Mouse (Mus musculus) left cerebral cortex, adult 8-10 months (tissue): ENCODE data around the gene Olfr630. TPM values are rescaled to one million over a fixed set of nuclear protein-coding genes. Genes with fewer than 3 reads are reported as not detected.
"Not testable (repeated sequence)": the region's sequence is repeated elsewhere in the genome, so short reads cannot be mapped to it uniquely, and the experiment has no call there.

Experiments
- DNase-seq, 2 experiments: peaks; one replicate each; pipeline ENCODE4 v3.0.0; 2022; ENCODE audit warnings: low spot score in 2 of 2
- total RNA-seq, 4 experiments: library from RNA; stranded (reverse); gene quantifications; 2 replicates each; pipeline ENCODE4 v1.2.4; 2022

The Olfr630 gene
- total RNA-seq, result not detected

DNA sequence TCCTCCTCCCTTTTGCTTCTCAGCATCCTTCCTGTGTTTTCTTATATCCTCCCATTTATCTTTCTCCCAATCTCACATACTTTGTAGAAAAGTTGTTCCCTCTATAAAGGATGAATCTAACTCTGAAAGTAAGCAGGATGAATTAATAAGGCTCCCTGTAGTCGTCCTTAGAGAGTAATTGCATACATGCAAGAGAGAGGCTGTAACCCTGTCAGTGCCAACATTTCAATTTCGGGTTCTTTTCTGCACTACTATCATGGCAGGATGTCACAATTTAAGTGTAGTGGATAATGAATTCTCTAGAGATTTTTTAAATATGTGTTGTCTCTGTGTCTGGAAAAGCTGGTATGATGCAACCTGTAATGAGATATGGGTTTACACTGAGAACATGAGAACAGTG is at the start of gene Olfr630:
Olfr630 (minus strand) TSS at position 101 of the 400 bp plus-strand sequence.
- DNase-seq, result no peak

- peak in 1 of 2 experiments; percentile 5 for DNase-seq
These were observed 49.7 kb upstream of the Olfr630 start for GRCm38 (mm10) chr7:103806856-103807255.

- no peak for DNase-seq
These were observed 35.7 kb upstream of the Olfr630 start for GRCm38 (mm10) chr7:103792669-103793388.

GRCm38 (mm10) chr7:103791721-103792120 is 34.6 kb upstream of the Olfr630 start, which contains the start of gene Olfr67:
Gene Olfr67 (minus strand): TSS chr7:103791821.
- no peak for DNase-seq

DNA sequence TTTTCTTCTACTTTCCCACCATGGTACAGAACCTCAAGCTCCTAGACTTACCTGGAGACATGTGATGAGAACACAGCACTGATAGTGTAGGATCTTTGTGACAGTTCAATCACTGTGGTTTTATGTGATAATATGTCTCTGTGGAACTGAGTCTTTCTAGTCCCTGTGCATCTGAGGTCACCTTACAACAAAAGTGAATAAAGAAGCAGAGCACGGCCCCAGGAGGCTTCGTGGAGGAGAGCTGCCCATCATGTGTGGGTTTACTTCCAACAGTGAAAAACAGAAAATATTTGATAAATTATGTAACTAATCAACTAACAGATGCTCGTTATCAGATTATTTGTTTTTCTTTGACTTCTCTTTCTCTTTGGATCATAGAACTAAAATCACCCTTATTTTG is 22.5 kb upstream of the Olfr630 start, which contains the start of gene Olfr68:
Olfr68 (minus strand) TSS at position 101 of the 400 bp plus-strand sequence.
- DNase-seq, result no peak

DNA sequence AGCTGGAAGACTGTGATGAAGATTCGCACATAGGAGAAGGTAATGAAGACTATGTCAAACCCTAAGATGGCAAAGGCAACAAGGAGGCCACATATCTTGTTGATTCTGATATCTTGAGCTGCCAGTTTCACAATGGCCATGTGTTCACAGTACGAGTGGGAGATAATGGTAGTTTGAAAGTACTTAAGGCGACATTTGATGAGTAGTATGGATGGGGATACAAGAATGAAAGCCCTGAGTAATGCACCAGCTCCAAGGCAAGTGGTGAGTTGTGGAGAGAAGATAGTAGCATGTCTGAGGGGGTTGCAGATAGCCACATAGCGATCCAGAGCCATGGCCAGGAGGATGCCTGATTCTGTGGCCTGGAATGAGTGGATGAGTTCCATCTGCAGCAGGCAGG is 20.5 kb upstream of the Olfr630 start:
- DNase-seq, result not testable (repeated sequence)

DNA sequence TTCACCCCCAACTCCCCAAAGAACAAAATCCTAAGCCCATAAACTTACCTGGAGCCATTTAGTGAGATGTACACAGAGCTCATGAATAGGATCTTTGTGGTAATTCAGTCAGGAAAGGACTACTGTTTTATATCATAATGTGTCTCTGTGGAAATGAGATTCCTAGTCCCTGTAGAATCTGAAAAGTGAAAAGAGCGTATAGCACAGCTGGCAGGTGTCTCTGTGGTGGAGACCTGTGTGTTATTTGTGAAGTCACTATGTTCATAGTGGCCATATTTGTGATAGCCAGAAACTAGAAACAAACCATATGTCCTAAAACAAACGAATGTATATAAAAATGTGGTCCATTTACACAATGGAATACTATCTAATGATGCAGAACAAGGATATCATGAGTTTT is 14.4 kb upstream of the Olfr630 start, which contains the start of gene Olfr69:
Olfr69 (minus strand) TSS at position 101 of the 400 bp plus-strand sequence.
- DNase-seq, result no peak

GRCm38 (mm10) chr7:103767687-103768086 is 10.6 kb upstream of the Olfr630 start:
- DNase-seq, result not testable (repeated sequence)

DNA sequence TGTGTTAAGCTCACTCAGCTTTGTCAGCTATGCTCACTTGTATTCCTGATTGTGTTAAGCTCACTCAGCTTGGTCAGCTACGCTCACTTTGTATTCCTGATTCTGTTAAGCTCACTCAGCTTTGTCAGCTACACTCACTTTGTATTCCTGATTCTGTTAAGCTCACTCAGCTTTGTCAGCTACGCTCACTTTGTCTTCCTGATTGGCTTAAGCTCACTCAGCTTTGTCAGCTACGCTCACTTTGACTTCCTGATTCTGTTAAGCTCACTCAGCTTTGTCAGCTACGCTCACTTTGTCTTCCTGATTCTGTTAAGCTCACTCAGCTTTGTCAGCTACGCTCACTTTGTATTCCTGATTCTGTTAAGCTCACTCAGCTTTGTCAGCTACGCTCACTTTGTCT is 5.1 kb upstream of the Olfr630 start:
- DNase-seq, result not testable (repeated sequence)

- no peak for DNase-seq
These were observed 12.3 kb downstream of the Olfr630 start, which contains the start of gene Olfr629 for GRCm38 (mm10) chr7:103744843-103745242. Gene Olfr629 (minus strand): TSS chr7:103744943.

DNA sequence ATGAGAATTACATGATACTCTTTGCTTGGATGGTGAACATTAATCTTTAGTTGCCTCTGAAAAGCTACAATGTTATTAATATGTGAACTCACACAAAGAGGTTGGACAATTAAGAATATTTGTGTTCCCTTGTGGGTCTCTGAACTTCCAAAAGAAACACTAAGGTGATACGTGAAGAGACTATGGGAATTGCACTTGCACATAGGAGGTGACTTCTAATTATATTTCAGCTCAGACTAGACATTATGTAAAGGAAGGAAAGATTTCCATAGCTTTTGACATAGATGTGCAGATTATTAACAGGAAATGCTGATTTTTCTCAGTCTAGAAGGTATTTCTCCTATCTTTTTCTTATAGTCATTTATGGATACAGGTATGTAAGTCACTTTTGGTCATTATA is 27.1 kb downstream of the Olfr630 start, which contains the start of gene Olfr628:
Olfr628 (plus strand) TSS at position 301 of the 400 bp plus-strand sequence.
- DNase-seq, result no peak

- not testable (repeated sequence) for DNase-seq
These were observed 40.7 kb downstream of the Olfr630 start for GRCm38 (mm10) chr7:103716398-103716797.

DNA sequence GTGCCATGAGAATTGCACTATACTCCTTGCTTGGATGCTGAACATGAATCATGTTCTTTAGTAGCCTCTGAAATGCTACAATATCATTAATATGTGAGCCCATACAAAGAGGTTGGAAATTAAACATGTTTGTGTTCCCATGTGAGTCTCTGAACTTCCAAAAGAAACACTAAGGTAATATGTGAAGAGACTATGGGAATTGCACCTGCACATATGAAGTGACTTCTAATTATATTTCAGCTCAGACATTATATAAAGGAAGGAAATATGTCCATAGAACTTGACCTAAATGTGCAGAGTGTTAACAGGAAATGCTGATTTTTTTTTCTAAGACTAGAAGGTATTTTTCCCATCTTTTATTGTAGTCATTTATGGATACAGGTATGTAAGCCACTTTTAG is 42.8 kb downstream of the Olfr630 start, which contains the start of gene Olfr243:
Olfr243 (plus strand) TSS at position 301 of the 400 bp plus-strand sequence.
- DNase-seq, result no peak

DNA sequence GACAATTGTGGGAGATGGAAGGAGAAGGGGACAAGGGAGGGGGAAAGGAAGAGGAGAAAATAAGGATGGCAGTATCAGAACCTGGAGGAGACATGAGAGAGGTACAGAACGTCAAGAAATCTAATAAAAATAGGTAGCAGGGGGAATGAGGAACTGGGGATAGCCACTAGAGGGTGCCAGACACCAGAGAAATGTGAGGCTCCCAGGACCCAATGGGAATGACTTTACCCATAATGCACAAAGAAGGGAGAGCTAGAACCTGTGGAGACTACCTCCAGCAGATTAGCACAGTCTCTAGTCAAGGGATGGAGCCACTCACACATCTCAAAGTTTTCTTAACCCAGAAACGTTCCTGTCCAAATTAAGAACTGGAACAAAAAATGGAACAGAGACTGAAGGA is 45.1 kb downstream of the Olfr630 start:
- no peak for DNase-seq

Other genes starting within 250 kb of the Olfr630 start
- not detected for gene Olfr610, start 245.2 kb downstream of the Olfr630 start, total RNA-seq
- gene Olfr611, start 236.5 kb downstream of the Olfr630 start, total RNA-seq, result not detected
- gene Olfr612, start 214.6 kb downstream of the Olfr630 start, total RNA-seq, result not detected
- gene Olfr613, start 209.3 kb downstream of the Olfr630 start, total RNA-seq, result not detected
- gene Olfr615, start 201.3 kb downstream of the Olfr630 start, total RNA-seq, result not detected
- gene Olfr616, start 188.2 kb downstream of the Olfr630 start, total RNA-seq, result not detected
- not detected for gene Olfr617, start 184.3 kb downstream of the Olfr630 start, total RNA-seq
- gene Olfr618, start 167.2 kb downstream of the Olfr630 start, total RNA-seq, result not detected
- gene Olfr619, start 156.8 kb downstream of the Olfr630 start, total RNA-seq, result not detected
- gene Olfr620, start 144.8 kb downstream of the Olfr630 start, total RNA-seq, result not detected
- not detected for gene Olfr622, start 114.6 kb downstream of the Olfr630 start, total RNA-seq
- not detected for gene Olfr623, start 93.6 kb downstream of the Olfr630 start, total RNA-seq
- under 1 TPM in 2 of 4 experiments, not detected in 2; 0.09 TPM for gene Olfr624, start 86.1 kb downstream of the Olfr630 start, total RNA-seq
- gene Olfr625-ps1, start 74.6 kb downstream of the Olfr630 start, total RNA-seq, result not detected
- gene Olfr243, start 42.7 kb downstream of the Olfr630 start, total RNA-seq, result not detected
- gene Olfr628, start 27.0 kb downstream of the Olfr630 start, total RNA-seq, result not detected
- not detected for gene Olfr629, start 12.4 kb downstream of the Olfr630 start, total RNA-seq
- gene Olfr69, start 14.3 kb upstream of the Olfr630 start, total RNA-seq, result not detected
- gene Olfr68, start 22.4 kb upstream of the Olfr630 start, total RNA-seq, result not detected
- gene Olfr67, start 34.5 kb upstream of the Olfr630 start, total RNA-seq, result not detected
- gene Hbb-bt, start 56.7 kb upstream of the Olfr630 start, total RNA-seq, result 10 to 100 TPM; 16.8 to 31.9 (median 25.7) TPM
- 100 to 1,000 TPM; 204 to 381 (median 262) TPM for gene Hbb-bs, start 70.8 kb upstream of the Olfr630 start, total RNA-seq
- not detected for gene Hbb-bh2, start 83.2 kb upstream of the Olfr630 start, total RNA-seq
- not detected for gene Hbb-bh1, start 85.8 kb upstream of the Olfr630 start, total RNA-seq
- under 1 TPM in 1 of 4 experiments, not detected in 3; 0.57 TPM for gene Hbb-y, start 95.9 kb upstream of the Olfr630 start, total RNA-seq
- not detected for gene Olfr66, start 128.9 kb upstream of the Olfr630 start, total RNA-seq
- gene Olfr64, start 137.2 kb upstream of the Olfr630 start, total RNA-seq, result not detected
- gene Olfr65, start 146.2 kb upstream of the Olfr630 start, total RNA-seq, result not detected
- gene Olfr631, start 171.5 kb upstream of the Olfr630 start, total RNA-seq, result not detected
- gene Olfr632, start 177.0 kb upstream of the Olfr630 start, total RNA-seq, result not detected
- gene Olfr633, start 187.1 kb upstream of the Olfr630 start, total RNA-seq, result not detected
- gene Olfr635, start 213.8 kb upstream of the Olfr630 start, total RNA-seq, result under 1 TPM in 3 of 4 experiments, not detected in 1; 0.05 to 0.08 (median 0.07) TPM
- gene Olfr638, start 241.4 kb upstream of the Olfr630 start, total RNA-seq, result not detected